Mouse (Mus musculus): ENCODE data around the gene Mrgpra4.

- TF ChIP-seq CTCF (IDR thresholded peaks at IDR 0.05; ENCODE audit: low read depth, low read length) (no peak), POLR2A (IDR thresholded peaks at IDR 0.05; ENCODE audit: extremely low read depth, insufficient read depth, low read length) (no peak)
Observed at GRCm38 (mm10) chr7:47981995-47982394, at the start of gene Mrgpra4.

Data from liver, adult 2 months (tissue).